Mouse (Mus musculus) liver, embryonic 13.5 days (tissue): ENCODE data around the gene Irgq. TPM values are rescaled to one million over a fixed set of nuclear protein-coding genes. Genes with fewer than 3 reads are reported as not detected.
"Not testable (repeated sequence)": the region's sequence is repeated elsewhere in the genome, so short reads cannot be mapped to it uniquely, and the experiment has no call there.

ENCODE experiments used
- ATAC-seq: fragments of 200-750 bp; cut with Nextera tagmentation; 2 replicates; pipeline ENCODE4 v1.8.0; 2017; ENCODE audit warnings: low read depth, mild to moderate bottlenecking, moderate number of reproducible peaks, moderate library complexity
- DNase-seq: peaks from one replicate; pipeline ENCODE4 v3.0.0; 2022
- H3K27ac ChIP-seq: fragments of 300-500 bp; sonication (generic); 2 replicates; pipeline ENCODE4 v1.5.1; 2015; ENCODE audit warnings: moderate library complexity, mild to moderate bottlenecking, inconsistent platforms
- H3K27me3 ChIP-seq: fragments of 300-500 bp; sonication (generic); 2 replicates; pipeline ENCODE4 v1.6.1; 2015; ENCODE audit warnings: mild to moderate bottlenecking, inconsistent platforms
- H3K36me3 ChIP-seq: fragments of 300-500 bp; sonication (generic); 2 replicates; pipeline ENCODE4 v1.6.1; 2015; ENCODE audit warnings: mild to moderate bottlenecking, inconsistent platforms
- H3K4me1 ChIP-seq: fragments of 300-500 bp; sonication (generic); replicated peaks from 2 replicates; pipeline ENCODE4 v1.6.1; 2015; ENCODE audit warnings: inconsistent platforms
- H3K4me2 ChIP-seq: fragments of 300-500 bp; sonication (generic); 2 replicates; pipeline ENCODE4 v1.6.1; 2015; ENCODE audit warnings: inconsistent platforms, mild to moderate bottlenecking, moderate library complexity
- H3K4me3 ChIP-seq: fragments of 300-500 bp; sonication (generic); replicated peaks from 2 replicates; pipeline ENCODE4 v1.5.1; 2015; ENCODE audit warnings: mild to moderate bottlenecking, inconsistent platforms
- H3K9ac ChIP-seq: fragments of 300-500 bp; sonication (generic); 2 replicates; pipeline ENCODE4 v1.6.1; 2015; ENCODE audit warnings: mild to moderate bottlenecking, inconsistent platforms
- H3K9me3 ChIP-seq: fragments of 300-500 bp; sonication (generic); replicated peaks from 2 replicates; pipeline ENCODE4 v1.6.1; 2016; ENCODE audit warnings: inconsistent platforms
- WGBS: fragments of 180-500 bp; shearing (Covaris S2); methylation state at CpG from one replicate; pipeline ENCODE4 v1.1.7; 2015; ENCODE audit not compliant: insufficient replicate concordance; 5-methylcytosine and 5-hydroxymethylcytosine counted together
- polyA plus RNA-seq: library from polyadenylated mRNA; unstranded; fragments of >200 nt; fragmentation: Nextera tagmentation; extraction: Ambion mirVana; gene quantifications from 2 replicates; pipeline ENCODE4 v1.2.1, GENCODE M21; 2015

The Irgq gene
- polyA plus RNA-seq, 1 experiment from 2014 or later, result 0.99 TPM

DNA sequence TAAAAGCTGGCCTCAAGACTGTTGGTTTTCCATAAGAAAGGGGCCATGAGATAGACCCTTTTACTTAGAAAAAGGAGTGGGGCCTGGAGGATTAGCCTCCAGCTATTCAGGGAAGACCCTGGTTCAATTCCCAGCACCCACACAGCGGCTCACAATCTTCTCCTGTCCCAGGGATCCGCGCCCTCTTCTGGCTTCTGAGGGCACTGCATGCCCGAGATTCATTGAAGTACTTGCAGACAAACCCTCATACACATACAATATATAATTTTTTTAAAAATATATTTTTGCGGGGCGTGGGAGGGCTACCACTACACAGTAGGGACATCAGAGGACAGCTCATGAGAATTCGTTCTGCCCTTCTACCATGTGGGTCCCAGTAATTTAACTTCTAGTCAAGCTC, 29.6 kb upstream of the Irgq start:
- H3K4me3 ChIP-seq, result no peak overlapping the region
- ATAC-seq (no peak), DNase-seq (peak; percentile 37)
- H3K27me3 ChIP-seq, result peaks cover 81% of the 10 kb centered on the region
- no peak overlapping the region for H3K4me2 ChIP-seq
- WGBS, result 15% methylated on average over 7 of the region's 7 CpGs
- H3K9ac ChIP-seq, result no peak overlapping the region
- no peak overlapping the region for H3K27ac ChIP-seq
- H3K9me3 ChIP-seq, result no peaks in the 10 kb centered on the region
- peaks cover 30% of the 10 kb centered on the region for H3K4me1 ChIP-seq
- no peaks in the 10 kb centered on the region for H3K36me3 ChIP-seq

DNA sequence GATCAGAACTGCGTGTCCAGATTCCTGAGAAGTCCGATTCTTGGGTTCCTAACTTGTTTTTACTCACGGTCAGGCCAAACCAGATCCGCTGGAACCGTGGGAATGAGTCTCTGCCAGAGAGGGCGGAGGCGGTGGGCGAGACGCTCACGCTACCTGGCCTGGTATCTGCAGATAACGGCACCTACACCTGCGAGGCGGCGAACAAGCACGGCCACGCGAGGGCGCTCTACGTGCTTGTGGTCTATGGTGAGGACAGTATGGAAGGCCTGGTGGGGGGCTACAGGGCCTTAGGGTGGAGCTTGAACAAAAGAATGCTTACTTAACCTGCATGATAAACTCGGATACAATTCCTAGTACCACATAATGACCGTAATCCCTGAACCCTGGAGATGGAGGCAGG, 29.0 kb upstream of the Irgq start:
- Histone ChIP-seq H3K4me2 (no peak overlapping the region), H3K36me3 (no peaks in the 10 kb centered on the region), H3K27ac (no peak overlapping the region), H3K9ac (no peak overlapping the region), H3K9me3 (no peaks in the 10 kb centered on the region), H3K4me1 (peaks cover 36% of the 10 kb centered on the region), H3K27me3 (peaks cover 84% of the 10 kb centered on the region), H3K4me3 (no peak overlapping the region)
- no peak for ATAC-seq
- 33% methylated on average over 21 of the region's 21 CpGs for WGBS
- peak; percentile 28 for DNase-seq

DNA sequence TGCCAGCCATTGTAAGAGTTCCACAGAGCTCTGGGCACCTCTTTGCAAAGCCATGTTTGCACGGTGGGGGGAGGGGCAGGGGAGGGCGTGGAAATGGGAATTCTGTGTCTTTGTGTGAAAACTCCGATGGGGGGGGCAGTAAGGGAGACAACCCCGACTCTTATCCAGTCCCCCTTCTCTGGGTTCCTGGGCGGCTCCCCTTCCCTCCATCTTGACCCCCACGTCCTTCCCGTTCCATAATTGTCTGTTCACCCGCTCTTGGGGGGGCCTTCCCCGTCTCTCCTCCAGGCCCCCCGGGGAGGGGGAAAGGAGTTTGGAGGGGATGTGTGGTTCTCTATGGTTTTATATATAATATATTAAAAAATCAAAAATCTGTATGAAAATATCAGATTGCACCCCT, 26.5 kb upstream of the Irgq start:
- H3K27me3 ChIP-seq, result peaks cover 70% of the 10 kb centered on the region
- peak overlapping the region; percentile 29 for H3K4me2 ChIP-seq
- no peaks in the 10 kb centered on the region for H3K36me3 ChIP-seq
- ATAC-seq (no peak), DNase-seq (no peak)
- H3K4me3 ChIP-seq, result no peak overlapping the region
- H3K27ac ChIP-seq, result no peak overlapping the region
- WGBS, result 12% methylated on average over 9 of the region's 10 CpGs
- peaks cover 53% of the 10 kb centered on the region for H3K4me1 ChIP-seq
- H3K9ac ChIP-seq, result no peak overlapping the region
- no peaks in the 10 kb centered on the region for H3K9me3 ChIP-seq

DNA sequence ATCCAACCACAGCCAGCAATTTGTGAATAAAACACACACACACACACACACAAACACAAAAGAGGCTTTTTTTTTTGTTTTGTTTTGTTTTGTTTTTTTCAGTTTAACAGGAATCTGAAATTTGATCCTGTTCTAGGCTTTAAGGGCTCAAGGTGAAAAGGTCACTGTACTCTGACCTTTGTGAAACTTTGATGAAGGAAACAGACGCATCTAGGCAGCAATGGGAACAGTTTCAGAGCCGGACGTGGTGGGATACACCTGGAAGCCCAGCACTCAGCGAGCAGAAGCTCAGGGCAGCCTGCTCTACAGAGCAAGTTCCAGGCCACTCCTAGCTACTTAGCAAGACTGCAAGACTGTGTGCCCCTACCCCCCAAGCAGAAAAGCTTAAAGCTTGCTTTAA, 25.6 kb upstream of the Irgq start:
- Histone ChIP-seq H3K9ac (no peak overlapping the region), H3K4me2 (no peak overlapping the region), H3K4me3 (no peak overlapping the region), H3K27ac (no peak overlapping the region; the same call in 1 of the 2 replicates), H3K27me3 (peaks cover 62% of the 10 kb centered on the region), H3K36me3 (no peaks in the 10 kb centered on the region), H3K9me3 (no peaks in the 10 kb centered on the region), H3K4me1 (peaks cover 54% of the 10 kb centered on the region)
- no peak for DNase-seq
- no peak for ATAC-seq
- WGBS, result 10% methylated on average over 4 of the region's 4 CpGs

DNA sequence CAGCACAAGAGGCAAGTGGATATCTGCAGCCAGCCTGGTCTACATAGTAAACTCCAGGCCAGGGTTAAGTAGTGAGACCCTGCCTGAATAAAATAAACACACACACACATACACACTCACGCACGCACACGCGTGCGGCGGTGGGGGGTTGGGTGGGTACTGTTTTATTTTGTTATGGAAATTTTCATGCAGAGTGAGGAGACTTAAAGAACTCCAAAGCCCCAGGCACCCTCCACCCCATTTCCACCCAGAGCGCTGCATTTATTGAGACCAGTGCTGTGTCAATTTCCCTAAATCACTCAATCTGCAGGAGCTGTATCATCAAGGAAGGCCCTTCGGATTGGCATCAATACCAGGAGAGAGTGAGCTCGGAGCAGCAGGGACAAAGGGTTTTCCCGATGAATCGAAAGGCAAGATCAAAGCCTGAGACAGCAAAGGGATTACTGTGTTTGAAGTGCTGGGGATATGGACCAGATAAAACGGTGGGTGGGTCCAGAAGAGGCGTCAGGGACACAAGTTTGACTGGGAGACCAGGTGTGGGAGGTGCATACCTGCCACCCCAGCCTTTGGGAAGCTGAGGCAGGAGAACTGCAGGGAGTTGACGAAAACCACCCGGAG, 24.9 kb upstream of the Irgq start:
- H3K4me3 ChIP-seq, result no peak overlapping the region
- H3K36me3 ChIP-seq, result no peaks in the 10 kb centered on the region
- H3K27ac ChIP-seq, result peak overlapping the region; percentile 16; the same call in 1 of the 2 replicates
- peak overlapping the region; percentile 95 for H3K4me2 ChIP-seq
- no peaks in the 10 kb centered on the region for H3K9me3 ChIP-seq
- H3K4me1 ChIP-seq, result peaks cover 51% of the 10 kb centered on the region
- 52% methylated on average over 15 of the region's 15 CpGs for WGBS
- peaks cover 55% of the 10 kb centered on the region for H3K27me3 ChIP-seq
- DNase-seq (no peak), ATAC-seq (no peak)
- no peak overlapping the region for H3K9ac ChIP-seq

DNA sequence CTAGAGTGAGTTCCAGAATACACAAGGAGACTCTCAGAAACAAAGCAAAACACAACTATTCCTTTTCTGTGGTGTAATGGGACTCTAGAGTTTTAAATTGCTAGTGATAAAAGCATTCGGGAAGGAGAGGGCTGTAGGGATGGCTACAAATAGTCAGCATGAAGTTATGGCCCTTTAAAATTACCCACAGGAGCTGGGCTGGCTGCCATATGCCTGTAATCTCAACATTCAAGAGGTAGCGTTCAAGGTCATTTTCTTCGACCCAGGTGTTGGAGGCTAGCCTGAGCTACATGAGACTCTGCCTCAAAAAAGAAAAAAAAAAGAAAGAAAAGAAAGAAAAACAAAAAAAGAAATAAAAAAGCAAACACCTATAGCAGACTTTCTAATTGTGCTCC, 24.4 kb upstream of the Irgq start:
- Histone ChIP-seq H3K27me3 (peaks cover 50% of the 10 kb centered on the region), H3K4me1 (peaks cover 51% of the 10 kb centered on the region), H3K9ac (peak overlapping the region; percentile 90; the same call in 1 of the 2 replicates), H3K9me3 (no peaks in the 10 kb centered on the region), H3K4me3 (peak overlapping the region; percentile 77), H3K4me2 (peak overlapping the region; percentile 95), H3K36me3 (no peaks in the 10 kb centered on the region), H3K27ac (0 out of 2 replicates have a peak overlapping the region, but pooled peaks have one; percentile 16)
- WGBS, result 54% methylated on average over 3 of the region's 3 CpGs
- ATAC-seq (no peak), DNase-seq (no peak)

DNA sequence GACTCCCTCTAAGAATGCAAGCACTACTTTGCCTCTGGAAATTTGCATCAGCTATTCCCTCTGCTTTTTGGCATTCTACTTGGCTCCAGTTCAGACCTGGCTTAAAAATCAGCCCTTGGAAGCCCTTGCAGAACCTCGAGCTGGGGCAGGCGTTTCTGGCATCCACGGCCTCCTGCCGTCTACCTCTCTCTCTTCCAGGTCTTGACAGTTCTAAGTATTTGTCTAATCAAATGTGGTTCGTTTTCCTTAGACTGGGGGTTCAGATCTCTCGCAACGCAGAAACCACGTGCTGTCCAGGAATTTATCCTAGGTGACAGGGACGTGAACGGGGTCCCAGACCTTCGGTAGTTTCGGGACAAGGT, 24.0 kb upstream of the Irgq start:
- Histone ChIP-seq H3K4me3 (peak overlapping the region; percentile 77), H3K27me3 (peaks cover 46% of the 10 kb centered on the region), H3K4me1 (peaks cover 49% of the 10 kb centered on the region), H3K9me3 (no peaks in the 10 kb centered on the region), H3K36me3 (no peaks in the 10 kb centered on the region), H3K27ac (peak overlapping the region; percentile 81; the same call in 1 of the 2 replicates), H3K9ac (peak overlapping the region; percentile 90), H3K4me2 (peak overlapping the region; percentile 95)
- DNase-seq (no peak), ATAC-seq (no peak)
- WGBS, result 5% methylated on average over 12 of the region's 12 CpGs

DNA sequence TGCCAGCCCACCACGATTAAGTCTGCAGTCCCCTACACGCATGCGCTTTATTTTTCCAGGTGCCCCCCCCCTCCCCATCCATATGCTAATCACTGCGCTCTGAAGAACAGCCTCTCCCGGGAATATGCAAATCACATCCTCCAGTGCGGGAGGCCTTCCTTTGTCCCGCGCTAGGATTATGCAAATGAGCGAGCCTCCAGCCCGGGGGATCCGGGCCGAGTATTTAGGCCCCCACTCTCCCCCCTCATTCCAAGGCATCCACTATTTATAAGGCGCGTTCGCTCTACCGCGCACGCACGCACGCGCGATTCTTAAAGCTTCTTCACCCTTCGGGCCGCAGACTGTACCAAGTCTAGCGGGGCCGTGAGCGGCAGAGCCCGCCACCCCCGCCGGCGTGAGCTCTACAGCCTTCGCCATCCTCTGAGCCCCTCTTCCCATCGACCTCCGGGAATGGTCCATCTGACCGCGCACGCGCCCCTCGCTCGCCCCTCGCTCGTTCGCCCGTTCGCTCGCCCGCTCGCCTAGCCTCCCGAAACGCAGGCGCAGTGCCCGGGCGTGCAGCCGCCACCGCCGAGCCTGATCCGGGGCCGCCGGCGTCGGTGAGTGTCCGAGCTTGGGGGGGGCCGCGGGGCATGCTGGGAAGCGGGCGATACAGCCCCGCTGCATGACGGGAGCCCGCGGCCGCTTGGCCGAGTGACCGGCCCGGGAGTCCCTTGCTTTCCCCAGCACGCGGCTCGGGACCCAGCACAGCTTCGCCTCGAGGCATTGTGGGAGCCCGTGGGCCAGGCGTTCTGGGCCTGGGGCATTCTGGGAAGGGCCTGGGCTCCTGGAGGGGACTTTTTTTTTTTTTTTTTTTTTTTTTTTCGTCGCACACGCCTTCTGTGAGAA, 23.4 kb upstream of the Irgq start, which contains the start of gene Zfp428:
TSS of gene Zfp428 (plus strand) at position 169 of the 888 bp plus-strand sequence.
- Histone ChIP-seq H3K4me3 (peak within 1 kb of the TSS; percentile 77), H3K9me3 (no peaks in the 10 kb centered on the region), H3K4me2 (peak within 1 kb of the TSS; percentile 95), H3K9ac (peak within 1 kb of the TSS; percentile 90), H3K27me3 (peaks cover 40% of the 10 kb centered on the region), H3K36me3 (no peaks in the 10 kb centered on the region), H3K4me1 (peaks cover 49% of the 10 kb centered on the region), H3K27ac (peak within 1 kb of the TSS; percentile 81)
- WGBS, result under 1% methylated on average over 84 of the region's 84 CpGs
- DNase-seq (peak; percentile 67), ATAC-seq (peak; percentile 82)

DNA sequence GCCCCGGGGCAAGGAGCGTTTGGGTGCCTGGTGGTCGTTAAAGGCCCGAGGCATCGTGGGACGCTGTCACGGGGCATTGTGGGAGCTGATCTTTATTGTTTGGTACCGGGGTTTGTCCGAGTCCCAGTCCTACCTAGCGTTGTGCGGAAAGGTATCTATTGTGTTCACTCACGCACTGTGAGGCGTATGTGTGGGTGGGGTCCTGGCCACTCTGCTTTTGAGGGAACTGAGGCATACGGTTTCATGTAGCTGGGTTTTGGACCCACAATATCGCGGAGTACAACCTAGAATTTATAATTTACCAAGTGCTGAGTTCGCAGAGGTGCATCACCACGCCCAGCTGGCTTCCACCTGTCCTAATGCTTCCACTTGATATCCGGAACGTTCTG, 22.8 kb upstream of the Irgq start:
- H3K4me3 ChIP-seq, result peak overlapping the region; percentile 77
- WGBS, result 2% methylated on average over 20 of the region's 20 CpGs
- peaks cover 34% of the 10 kb centered on the region for H3K27me3 ChIP-seq
- no peaks in the 10 kb centered on the region for H3K36me3 ChIP-seq
- peak overlapping the region; percentile 90 for H3K9ac ChIP-seq
- H3K4me2 ChIP-seq, result peak overlapping the region; percentile 95
- H3K27ac ChIP-seq, result peak overlapping the region; percentile 81
- peaks cover 49% of the 10 kb centered on the region for H3K4me1 ChIP-seq
- H3K9me3 ChIP-seq, result no peaks in the 10 kb centered on the region
- DNase-seq (no peak), ATAC-seq (peak; percentile 26)

DNA sequence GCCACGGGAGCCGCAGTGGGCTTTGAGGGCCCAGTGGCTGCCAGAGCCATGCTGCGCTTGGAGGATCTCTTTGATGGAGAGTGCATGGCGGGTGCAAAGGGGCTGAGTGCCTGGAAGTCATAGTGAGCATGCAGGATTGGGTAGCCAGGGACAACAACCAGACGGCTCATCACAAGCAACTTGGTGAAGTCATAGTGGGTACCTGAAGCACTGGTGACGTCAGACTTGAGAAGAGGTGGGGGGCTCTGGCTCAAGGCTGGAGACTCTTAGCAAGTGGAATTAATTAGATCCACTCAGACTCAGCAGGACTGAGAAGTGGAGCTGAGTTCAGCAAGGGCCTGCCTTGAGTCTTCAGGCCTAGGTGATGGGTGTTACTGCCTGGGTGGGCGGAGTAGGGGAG, 18.1 kb upstream of the Irgq start, which contains the start of gene AC161166.1:
TSS of gene AC161166.1 (minus strand) at position 101 of the 400 bp plus-strand sequence.
- Histone ChIP-seq H3K27me3 (no peaks in the 10 kb centered on the region), H3K4me2 (no peak within 1 kb of the TSS), H3K27ac (no peak within 1 kb of the TSS), H3K4me3 (no peak within 1 kb of the TSS), H3K36me3 (0 out of 2 replicates have a peak, but pooled peaks cover 2% of the 10 kb centered on the region), H3K4me1 (peaks cover 20% of the 10 kb centered on the region), H3K9ac (no peak within 1 kb of the TSS), H3K9me3 (no peaks in the 10 kb centered on the region)
- ATAC-seq (no peak), DNase-seq (no peak)
- 78% methylated on average over 7 of the region's 7 CpGs for WGBS

DNA sequence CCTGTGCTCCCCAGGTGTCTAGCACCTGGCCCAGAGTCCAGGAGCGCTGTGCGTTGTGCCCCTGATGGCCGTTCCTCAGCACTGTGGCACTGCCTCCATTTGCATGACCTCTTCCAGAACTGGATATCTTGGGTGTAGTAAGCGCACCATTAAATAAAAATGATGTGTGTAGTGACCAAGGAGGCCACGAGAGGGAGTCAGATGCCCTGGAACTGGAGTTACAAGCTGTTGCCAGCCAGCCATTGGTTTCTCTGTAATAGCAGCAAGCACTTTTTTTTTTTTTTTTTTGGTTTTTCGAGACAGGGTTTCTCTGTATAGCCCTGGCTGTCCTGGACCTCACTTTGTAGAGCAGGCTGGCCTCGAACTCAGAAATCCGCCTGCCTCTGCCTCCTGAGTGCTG, 14.2 kb upstream of the Irgq start:
- 69% methylated on average over 8 of the region's 8 CpGs for WGBS
- DNase-seq, H3K27ac ChIP-seq, H3K4me1 ChIP-seq, H3K27me3 ChIP-seq, H3K9ac ChIP-seq, ATAC-seq, H3K4me3 ChIP-seq, H3K4me2 ChIP-seq, H3K36me3 ChIP-seq, H3K9me3 ChIP-seq: not testable (repeated sequence)
